Mouse (Mus musculus) left cerebral cortex, adult 9 months (tissue): ENCODE data around the gene Slc38a11.
A peak's percentile ranks its signal among the peaks of the same experiment; 100 is the strongest.

Experiments used
- DNase-seq, 2 experiments: peaks; one replicate each; pipeline ENCODE4 v3.0.0; 2022; ENCODE audit warnings: low spot score in 2 of 2

Slc38a11 gene

GRCm38 (mm10) chr2:65363828-65364497 is at the start of gene Slc38a11:
Gene Slc38a11, minus strand, starts transcription at chr2:65364034.
- DNase-seq: no peak

DNA sequence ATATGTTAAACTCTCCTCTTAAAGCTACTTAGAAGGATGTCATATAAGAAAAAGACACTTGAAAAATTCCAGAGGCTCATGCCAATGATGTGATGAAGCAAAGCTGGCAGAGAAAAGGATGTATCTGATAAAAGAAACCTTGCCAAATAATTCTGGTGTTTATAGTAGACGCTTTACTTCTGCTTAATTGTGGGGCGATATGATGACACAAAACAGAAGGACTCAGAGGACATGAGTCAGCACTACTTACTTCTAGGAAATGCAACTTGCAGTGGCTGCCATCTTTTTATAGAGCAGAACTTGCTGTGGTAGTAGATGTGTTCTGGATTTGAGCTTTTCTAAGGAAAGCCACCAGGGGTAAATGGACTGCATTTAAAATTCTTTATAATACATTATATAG is 43.3 kb upstream of the Slc38a11 start:
- DNase-seq: no peak

DNA sequence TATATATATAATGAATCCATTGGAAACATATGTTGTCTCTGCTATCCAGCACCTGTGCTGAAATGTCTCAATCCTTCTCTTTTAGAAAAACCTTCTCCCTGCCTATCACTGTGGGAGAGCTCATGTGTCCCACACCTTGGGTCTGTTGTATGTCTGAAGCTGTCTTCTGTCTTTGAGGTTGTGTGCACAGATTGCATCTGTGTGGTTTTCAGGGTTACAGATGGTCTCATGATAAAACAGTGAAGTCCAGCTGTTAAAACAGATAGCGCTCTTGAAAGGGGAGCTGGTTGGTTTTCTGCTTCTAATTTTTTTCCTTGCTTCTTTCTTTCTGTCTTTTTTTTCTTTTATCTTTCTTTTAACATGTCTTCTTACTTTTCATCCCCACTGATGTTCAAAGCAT is 41.6 kb upstream of the Slc38a11 start:
- DNase-seq: no peak

GRCm38 (mm10) chr2:65402001-65402400 is 38.2 kb upstream of the Slc38a11 start:
- DNase-seq: no peak

GRCm38 (mm10) chr2:65399938-65400337 is 36.1 kb upstream of the Slc38a11 start:
- DNase-seq: peak; percentile 25 to 40

DNA sequence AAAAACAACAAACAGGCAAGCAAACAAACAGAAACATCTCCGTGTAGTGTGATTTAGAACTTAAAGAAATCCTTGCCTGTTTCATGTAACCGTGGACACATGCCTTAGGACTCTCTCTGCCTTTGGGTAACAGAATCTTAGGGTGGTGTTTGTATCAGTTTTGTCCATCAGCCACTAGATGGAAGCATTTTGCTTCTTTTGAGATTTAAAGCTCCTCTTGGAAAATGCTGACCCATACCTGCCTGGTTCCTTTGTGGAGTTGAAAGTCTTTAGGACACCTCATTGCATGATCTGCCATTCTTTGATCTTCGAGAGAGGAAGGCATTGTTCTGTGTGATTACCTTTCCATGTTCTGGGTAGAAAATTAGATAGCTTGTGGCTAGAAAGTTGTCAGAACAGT is 32.3 kb upstream of the Slc38a11 start:
- DNase-seq: peak in 1 of 2 experiments; percentile 11

DNA sequence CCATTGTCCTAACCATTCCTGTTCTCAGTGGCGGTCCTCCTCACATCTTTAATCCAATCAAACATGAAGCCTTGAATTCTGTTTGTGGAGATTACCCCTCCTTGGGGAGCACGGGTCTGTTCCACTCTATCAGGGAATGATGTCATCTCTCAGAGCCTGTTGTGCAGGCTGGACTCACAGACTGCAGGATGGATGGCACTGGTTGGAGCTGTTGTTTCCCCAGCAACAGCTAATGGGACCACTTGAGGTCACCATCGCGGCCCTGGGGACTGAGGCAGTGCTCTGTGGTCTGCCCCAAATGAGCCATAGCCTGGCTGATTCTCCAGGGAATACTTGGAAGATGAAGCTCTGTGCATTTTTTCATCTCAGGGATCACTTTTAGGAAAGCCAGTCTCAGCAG is 29.2 kb upstream of the Slc38a11 start:
- DNase-seq: no peak

DNA sequence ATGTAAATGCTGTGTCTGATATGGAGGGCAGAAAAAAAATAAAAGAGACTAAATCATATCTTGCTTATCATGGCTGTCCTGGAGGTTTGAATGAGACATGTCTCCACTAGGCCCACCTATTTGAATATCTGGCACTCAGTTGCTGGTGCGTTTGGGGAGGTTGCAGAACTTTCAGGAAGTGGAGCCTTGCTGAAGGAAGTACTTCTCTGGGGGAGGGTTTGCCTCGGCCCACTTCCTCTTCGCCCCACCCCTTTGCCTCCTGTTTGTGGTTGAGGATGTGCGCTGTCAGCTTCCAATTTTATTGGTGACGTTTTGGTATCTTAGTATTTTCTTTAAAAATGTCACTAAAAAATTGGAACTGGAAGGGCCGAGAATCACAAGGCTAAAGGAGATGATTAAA is 27.5 kb upstream of the Slc38a11 start:
- DNase-seq: no peak

GRCm38 (mm10) chr2:65384815-65385214 is 21.0 kb upstream of the Slc38a11 start:
- no peak for DNase-seq

- no peak for DNase-seq
Observed at GRCm38 (mm10) chr2:65382485-65382884, 18.7 kb upstream of the Slc38a11 start.

- DNase-seq: no peak
Observed at GRCm38 (mm10) chr2:65378425-65378824, 14.6 kb upstream of the Slc38a11 start.

DNA sequence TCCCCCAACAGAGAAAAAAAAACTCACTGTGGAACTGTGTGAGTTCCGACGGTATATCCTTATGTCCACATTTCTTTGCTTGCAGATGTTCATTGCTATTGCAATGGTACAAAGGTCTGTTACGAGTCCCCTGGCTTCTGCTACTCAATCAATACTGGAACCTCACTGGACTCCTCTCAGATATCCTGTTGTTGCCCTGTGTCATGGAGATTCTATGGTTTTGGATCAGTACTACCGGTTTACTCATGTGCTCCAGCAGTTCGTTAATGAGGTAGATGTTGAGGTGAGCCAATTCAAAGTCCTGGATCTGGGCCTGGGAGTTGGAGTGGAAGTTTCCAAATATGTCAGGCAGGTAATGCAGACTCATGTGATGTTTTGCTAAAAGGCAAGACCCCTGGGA is 10.6 kb upstream of the Slc38a11 start:
- DNase-seq: no peak

DNA sequence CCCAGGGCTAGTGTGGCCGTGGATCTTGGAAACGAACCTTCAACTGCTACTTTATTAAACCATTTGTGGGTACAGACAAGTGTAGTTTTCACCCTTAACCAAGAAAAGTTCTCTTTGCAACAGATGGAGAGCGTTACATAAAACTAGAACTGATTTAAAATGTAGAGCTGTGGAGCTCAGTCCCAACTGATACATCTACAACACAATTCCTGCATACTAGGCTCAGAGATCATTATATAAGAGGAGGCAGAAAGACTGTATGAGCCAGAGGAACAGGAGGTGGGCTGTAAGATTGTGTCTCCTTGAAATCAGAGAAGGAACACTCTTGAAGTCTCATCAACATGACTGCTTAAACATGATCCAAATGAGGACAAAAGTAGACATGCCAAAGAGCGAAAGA is 9.2 kb upstream of the Slc38a11 start:
- DNase-seq: no peak

GRCm38 (mm10) chr2:65360736-65361475 is 2.9 kb downstream of the Slc38a11 start:
- DNase-seq: no peak

DNA sequence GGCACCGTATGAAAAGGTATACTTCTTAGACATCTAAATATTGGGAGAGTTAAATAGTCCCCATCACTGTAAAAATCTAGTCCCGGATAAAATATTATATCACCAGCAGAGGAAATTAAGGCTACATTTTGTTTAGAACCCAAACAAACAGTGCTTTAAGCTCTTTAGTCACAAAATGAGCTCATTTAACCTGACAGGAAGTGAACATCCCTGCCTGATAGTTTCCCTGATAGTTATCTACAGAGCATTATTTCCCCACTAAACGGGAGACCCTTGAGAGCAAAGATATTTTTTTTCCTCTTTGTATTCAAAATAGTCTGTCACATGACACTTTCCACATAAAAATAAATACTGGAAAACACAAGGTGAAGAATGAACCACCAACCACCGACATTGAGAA is 16.5 kb downstream of the Slc38a11 start:
- no peak for DNase-seq

- DNase-seq: no peak
Observed at GRCm38 (mm10) chr2:65346915-65347314, 16.9 kb downstream of the Slc38a11 start.

DNA sequence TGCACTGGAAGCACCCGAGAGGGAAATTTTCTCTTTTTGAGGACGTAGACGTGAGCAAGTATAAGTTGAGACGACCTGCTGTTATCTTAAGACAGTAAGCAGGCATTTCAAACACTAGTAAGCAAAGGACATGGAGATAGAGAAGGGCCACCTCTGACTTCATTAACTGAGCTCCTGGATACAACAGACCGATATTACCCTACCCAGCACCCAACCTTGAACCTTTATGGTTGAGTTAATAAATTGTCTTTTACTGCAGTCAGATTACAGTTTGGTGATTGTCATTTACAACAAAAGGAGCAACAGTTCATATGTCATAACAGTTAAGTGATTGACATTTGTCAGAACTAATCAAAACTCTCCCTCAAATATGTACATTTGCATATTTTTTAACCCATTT is 17.8 kb downstream of the Slc38a11 start:
- no peak for DNase-seq

- DNase-seq: no peak
Observed at GRCm38 (mm10) chr2:65342057-65342456, 21.8 kb downstream of the Slc38a11 start.

GRCm38 (mm10) chr2:65340839-65341238 is 23.0 kb downstream of the Slc38a11 start:
- no peak for DNase-seq

GRCm38 (mm10) chr2:65337378-65338140 is 26.3 kb downstream of the Slc38a11 start:
- DNase-seq: peak in 1 of 2 experiments; percentile 56

DNA sequence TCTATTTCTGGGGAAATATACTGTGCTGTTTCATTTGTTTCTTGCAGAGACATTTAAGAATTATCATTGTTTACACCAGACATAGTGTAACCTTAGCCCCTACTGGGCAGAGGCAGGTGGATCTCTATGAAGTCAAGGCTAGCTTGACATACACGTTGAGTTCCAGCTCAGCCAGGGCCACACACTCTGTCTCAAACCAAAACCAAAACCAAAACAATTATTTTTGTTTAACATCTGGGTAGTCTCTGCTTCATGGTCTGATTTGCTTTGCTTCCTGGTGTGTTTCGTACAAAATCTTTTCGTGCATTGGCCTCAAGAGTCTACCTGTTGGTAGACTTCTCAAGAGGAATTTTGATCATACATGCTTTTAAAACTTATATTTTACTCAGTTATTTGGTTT is 27.2 kb downstream of the Slc38a11 start:
- no peak for DNase-seq

GRCm38 (mm10) chr2:65334091-65334490 is 29.7 kb downstream of the Slc38a11 start:
- no peak for DNase-seq

DNA sequence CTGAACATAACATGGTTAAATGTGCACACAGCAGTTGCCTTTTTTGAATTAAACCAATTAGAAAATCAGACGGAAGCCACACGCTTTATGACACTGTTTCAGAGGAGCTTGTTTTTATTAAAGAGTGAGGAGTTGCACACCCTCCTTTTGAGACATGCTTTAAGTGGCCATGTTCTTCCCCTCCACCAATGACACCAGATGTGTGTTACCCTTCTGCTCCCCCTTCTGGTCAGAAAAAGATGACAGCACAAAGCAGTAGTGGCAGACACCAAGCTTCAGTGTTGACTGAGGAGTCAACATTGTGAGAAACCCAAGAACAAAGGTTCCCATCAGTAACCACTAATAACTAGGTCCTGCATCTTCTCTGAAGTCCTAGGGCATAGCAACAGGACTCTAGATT is 32.5 kb downstream of the Slc38a11 start:
- DNase-seq: no peak
